Mouse (Mus musculus): ENCODE data around the gene Gid4. TPM values are rescaled to one million over a fixed set of nuclear protein-coding genes. Genes with fewer than 3 reads are reported as not detected.
A peak's percentile ranks its signal among the peaks of the same experiment; 100 is the strongest.

Gid4 gene
- total RNA-seq (2014; rRNA removed; ENCODE audit: low replicate concordance), result 20.6 and 24.2 TPM in 2 replicates
- polyA plus RNA-seq (2015; fragmentation: Nextera tagmentation; extraction: Ambion mirVana), result 11.8 and 12.8 TPM in 2 replicates

DNA sequence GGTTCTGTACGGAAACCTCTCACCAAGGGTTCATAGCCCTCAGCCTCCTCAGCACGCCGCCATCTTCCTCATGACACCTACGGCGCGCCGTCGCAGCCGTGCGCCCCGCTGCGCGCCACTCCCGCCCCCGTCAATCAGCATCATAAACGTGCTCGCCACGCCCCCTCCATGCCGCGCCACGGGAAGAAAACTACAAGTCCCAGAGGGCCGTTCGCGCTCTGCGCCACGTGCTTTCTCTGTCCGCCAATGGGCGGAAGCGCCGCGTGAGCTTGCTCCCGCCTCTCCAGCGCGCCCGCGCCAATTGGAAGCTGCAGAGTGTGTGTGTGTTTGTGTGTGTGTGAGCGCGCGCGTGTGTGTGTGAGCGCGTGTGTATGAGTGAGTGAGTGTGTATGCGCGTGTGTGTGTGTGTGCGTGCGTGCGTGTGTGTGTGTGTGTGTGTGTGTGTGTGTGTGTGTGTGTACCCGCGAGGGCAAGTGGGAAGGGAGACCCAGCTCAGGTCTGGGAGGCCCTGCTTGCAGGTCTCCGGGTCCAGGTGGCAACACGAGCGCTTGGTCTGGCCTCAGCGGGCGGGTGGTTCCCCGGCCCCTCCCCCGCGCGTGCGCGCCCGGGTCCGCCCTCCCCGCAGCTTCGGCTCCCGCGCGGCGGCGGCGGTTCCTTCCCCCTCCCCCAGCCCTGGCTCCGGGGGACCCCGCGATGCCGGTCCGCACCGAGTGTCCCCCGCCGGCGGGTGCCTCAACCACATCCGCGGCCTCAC is at the start of gene Gid4:
TSS of gene Gid4 (plus strand) at position 183 of the 754 bp plus-strand sequence.
- peak; percentile 95 for ATAC-seq (ENCODE audit: insufficient read depth, low read depth)

DNA sequence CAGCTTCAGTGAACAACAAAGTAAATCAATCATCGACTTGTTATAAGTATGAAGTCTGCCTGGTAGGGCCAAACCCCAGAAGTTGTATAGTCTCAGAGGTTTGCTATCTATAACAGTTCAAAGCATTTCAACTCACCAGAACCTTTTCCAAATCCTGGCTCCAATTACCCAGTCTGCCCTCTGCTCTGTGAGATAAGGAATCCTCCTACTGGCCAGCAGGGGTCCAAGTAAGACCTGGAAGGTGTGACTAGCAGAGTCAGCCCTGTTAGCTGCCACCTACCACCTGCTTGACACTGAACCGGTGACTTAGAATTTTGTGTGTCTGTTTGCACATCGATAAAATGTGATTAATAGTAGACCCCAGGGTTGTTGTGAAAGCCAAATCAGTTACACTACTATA is 49.7 kb upstream of the Gid4 start:
- H3K27me3 ChIP-seq (ENCODE audit: control insufficient read depth, insufficient read depth, low read length), result no peaks in the 10 kb centered on the region
- no peak for DNase-seq (ENCODE audit: low spot score)
- no peaks in the 10 kb centered on the region for H3K36me3 ChIP-seq (replicated peaks; ENCODE audit: control insufficient read depth, insufficient read depth, low read length)
- no peak for ATAC-seq (ENCODE audit: insufficient read depth, low read depth)
- H3K4me2 ChIP-seq (ENCODE audit: low read depth, low read length), result no peak overlapping the region
- H3K27ac ChIP-seq (ENCODE audit: low read depth), result no peak overlapping the region
- H3K9ac ChIP-seq (replicated peaks; ENCODE audit: low read depth, low read length), result no peak overlapping the region
- H3K4me3 ChIP-seq (ENCODE audit: low read depth, low read length), result no peak overlapping the region
- WGBS, result 57% methylated on average over 3 of the region's 3 CpGs
- no peaks in the 10 kb centered on the region for H3K9me3 ChIP-seq (replicated peaks; ENCODE audit: control insufficient read depth, low read length)
- 0 out of 2 replicates have a peak, but pooled peaks have one; percentile 15 for TF ChIP-seq CTCF (IDR thresholded peaks at IDR 0.05; ENCODE audit: low read depth)
- TF ChIP-seq EP300 (IDR thresholded peaks at IDR 0.05; ENCODE audit: low read depth), result no peak
- H3K4me1 ChIP-seq (ENCODE audit: control insufficient read depth, insufficient read depth), result peaks cover 12% of the 10 kb centered on the region

More for the DNA sequence above, at the start of gene Gid4:
- H3K36me3 ChIP-seq (replicated peaks; ENCODE audit: control insufficient read depth, insufficient read depth, low read length), result no peaks in the 10 kb centered on the region
- 0 out of 2 replicates have a peak, but pooled peaks have one; percentile 11 for TF ChIP-seq EP300 (IDR thresholded peaks at IDR 0.05; ENCODE audit: low read depth)
- no peak for TF ChIP-seq CTCF (IDR thresholded peaks at IDR 0.05; ENCODE audit: low read depth)
- peak within 1 kb of the TSS; percentile 92 for H3K4me3 ChIP-seq (ENCODE audit: low read depth, low read length)
- H3K9ac ChIP-seq (replicated peaks; ENCODE audit: low read depth, low read length), result peak within 1 kb of the TSS; percentile 72
- peak; percentile 98 for DNase-seq (ENCODE audit: low spot score)
- H3K27ac ChIP-seq (ENCODE audit: low read depth), result peak within 1 kb of the TSS; percentile 78
- no peaks in the 10 kb centered on the region for H3K9me3 ChIP-seq (replicated peaks; ENCODE audit: control insufficient read depth, low read length)
- H3K4me1 ChIP-seq (ENCODE audit: control insufficient read depth, insufficient read depth), result peaks cover 13% of the 10 kb centered on the region
- peak within 1 kb of the TSS; percentile 96 for H3K4me2 ChIP-seq (ENCODE audit: low read depth, low read length)
- H3K27me3 ChIP-seq (ENCODE audit: control insufficient read depth, insufficient read depth, low read length), result no peaks in the 10 kb centered on the region
- WGBS, result under 1% methylated on average over 57 of the region's 81 CpGs

DNA sequence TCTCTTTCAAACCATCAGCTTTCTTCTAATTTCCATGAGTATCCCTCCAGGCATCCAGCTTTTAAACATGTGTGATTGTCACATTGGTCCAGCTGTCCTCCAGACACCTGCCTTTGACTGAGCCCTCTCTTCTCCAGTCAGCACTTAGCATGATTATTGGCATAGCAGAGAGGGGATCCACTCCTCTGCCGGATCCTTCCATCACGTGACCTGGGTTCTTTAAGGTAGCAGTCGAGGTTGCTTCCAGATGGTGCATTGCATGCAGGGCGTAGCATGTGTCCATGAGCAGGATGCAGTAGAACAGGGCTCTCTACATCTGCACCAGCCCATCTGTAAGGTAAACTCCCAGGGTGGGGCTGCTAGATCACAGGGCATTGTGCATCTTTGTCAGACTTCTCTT is 48.0 kb upstream of the Gid4 start:
- WGBS, result 65% methylated on average over 4 of the region's 4 CpGs
- no peak for TF ChIP-seq CTCF (IDR thresholded peaks at IDR 0.05; ENCODE audit: low read depth)
- TF ChIP-seq EP300 (IDR thresholded peaks at IDR 0.05; ENCODE audit: low read depth), result no peak

DNA sequence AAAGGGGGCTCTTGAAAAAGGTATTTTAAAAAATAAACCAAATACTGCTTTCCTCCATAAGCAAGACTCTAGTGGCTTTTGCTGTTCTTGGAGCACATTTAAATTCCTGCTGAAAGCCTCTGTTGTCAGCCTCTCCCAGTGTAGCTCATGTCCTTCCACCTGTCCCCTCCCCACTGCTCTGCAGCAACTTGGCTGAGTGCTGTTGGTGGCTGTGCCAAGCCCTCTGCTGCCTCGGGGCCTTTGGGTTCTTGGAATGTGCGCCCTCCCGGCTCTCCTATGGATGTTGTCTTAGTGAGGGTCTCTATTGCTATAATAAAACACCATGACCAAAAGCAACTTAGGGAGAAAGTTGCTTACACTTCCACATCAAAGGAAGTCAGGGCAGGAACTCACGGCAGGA is 47.5 kb upstream of the Gid4 start:
- TF ChIP-seq CTCF (IDR thresholded peaks at IDR 0.05; ENCODE audit: low read depth) (no peak), EP300 (IDR thresholded peaks at IDR 0.05; ENCODE audit: low read depth) (no peak)
- no peaks in the 10 kb centered on the region for H3K36me3 ChIP-seq (replicated peaks; ENCODE audit: control insufficient read depth, insufficient read depth, low read length)
- no peaks in the 10 kb centered on the region for H3K9me3 ChIP-seq (replicated peaks; ENCODE audit: control insufficient read depth, low read length)
- no peak overlapping the region for H3K27ac ChIP-seq (ENCODE audit: low read depth)
- ATAC-seq (ENCODE audit: insufficient read depth, low read depth) (no peak), DNase-seq (ENCODE audit: low spot score) (no peak)
- no peak overlapping the region for H3K4me2 ChIP-seq (ENCODE audit: low read depth, low read length)
- H3K9ac ChIP-seq (replicated peaks; ENCODE audit: low read depth, low read length), result no peak overlapping the region
- WGBS, result 62% methylated on average over 4 of the region's 4 CpGs
- H3K27me3 ChIP-seq (ENCODE audit: control insufficient read depth, insufficient read depth, low read length), result no peaks in the 10 kb centered on the region
- no peak overlapping the region for H3K4me3 ChIP-seq (ENCODE audit: low read depth, low read length)
- H3K4me1 ChIP-seq (ENCODE audit: control insufficient read depth, insufficient read depth), result peaks cover 12% of the 10 kb centered on the region

More for the DNA sequence above, 48.0 kb upstream of the Gid4 start:
- Histone ChIP-seq H3K4me3 (ENCODE audit: low read depth, low read length) (no peak overlapping the region), H3K4me1 (ENCODE audit: control insufficient read depth, insufficient read depth) (peaks cover 12% of the 10 kb centered on the region), H3K9ac (replicated peaks; ENCODE audit: low read depth, low read length) (no peak overlapping the region), H3K27ac (ENCODE audit: low read depth) (no peak overlapping the region), H3K27me3 (ENCODE audit: control insufficient read depth, insufficient read depth, low read length) (no peaks in the 10 kb centered on the region), H3K36me3 (replicated peaks; ENCODE audit: control insufficient read depth, insufficient read depth, low read length) (no peaks in the 10 kb centered on the region), H3K4me2 (ENCODE audit: low read depth, low read length) (no peak overlapping the region), H3K9me3 (replicated peaks; ENCODE audit: control insufficient read depth, low read length) (no peaks in the 10 kb centered on the region)
- DNase-seq (ENCODE audit: low spot score) (no peak), ATAC-seq (ENCODE audit: insufficient read depth, low read depth) (no peak)

DNA sequence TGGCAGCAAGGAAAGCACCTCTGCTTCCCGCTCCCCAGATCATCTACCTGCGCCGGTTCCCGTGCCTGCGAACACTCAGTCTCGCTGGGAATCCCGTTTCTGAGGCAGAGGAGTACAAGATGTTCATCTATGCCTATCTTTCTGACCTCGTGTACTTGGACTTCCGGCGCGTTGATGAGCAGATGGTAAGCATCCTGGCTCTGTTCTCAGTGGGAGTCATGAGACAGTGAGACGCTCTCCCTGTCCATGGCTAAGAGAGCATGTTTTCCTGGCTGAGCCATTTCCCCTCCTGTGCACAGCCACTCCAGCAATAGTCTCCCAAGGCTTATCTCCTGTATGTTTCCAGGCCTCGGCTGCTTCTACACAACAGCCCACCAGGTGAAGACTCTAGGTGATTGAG is 46.5 kb upstream of the Gid4 start:
- 75% methylated on average over 13 of the region's 13 CpGs for WGBS
- Histone ChIP-seq H3K9me3 (replicated peaks; ENCODE audit: control insufficient read depth, low read length) (no peaks in the 10 kb centered on the region), H3K4me2 (ENCODE audit: low read depth, low read length) (no peak overlapping the region), H3K36me3 (replicated peaks; ENCODE audit: control insufficient read depth, insufficient read depth, low read length) (no peaks in the 10 kb centered on the region), H3K4me1 (ENCODE audit: control insufficient read depth, insufficient read depth) (peaks cover 12% of the 10 kb centered on the region), H3K4me3 (ENCODE audit: low read depth, low read length) (no peak overlapping the region), H3K27me3 (ENCODE audit: control insufficient read depth, insufficient read depth, low read length) (no peaks in the 10 kb centered on the region), H3K27ac (ENCODE audit: low read depth) (no peak overlapping the region), H3K9ac (replicated peaks; ENCODE audit: low read depth, low read length) (no peak overlapping the region)
- ATAC-seq (ENCODE audit: insufficient read depth, low read depth) (no peak), DNase-seq (ENCODE audit: low spot score) (no peak)
- TF ChIP-seq EP300 (IDR thresholded peaks at IDR 0.05; ENCODE audit: low read depth) (no peak), CTCF (IDR thresholded peaks at IDR 0.05; ENCODE audit: low read depth) (no peak)

All from heart, postnatal 0 days (tissue).